Mouse (Mus musculus) lung, adult 18-20 months (tissue): ENCODE data around the gene Tmprss12.
A peak's percentile ranks its signal among the peaks of the same experiment; 100 is the strongest.

ENCODE experiments used
- DNase-seq, 2 experiments: peaks; one replicate each; pipeline ENCODE4 v3.0.0; 2022; ENCODE audit warnings: mixed read lengths in 2 of 2

The Tmprss12 gene

GRCm38 (mm10) chr15:100274790-100275559 is 5.7 kb upstream of the Tmprss12 start:
- no peak for DNase-seq

- DNase-seq, result no peak
Observed at GRCm38 (mm10) chr15:100276403-100276802, 4.2 kb upstream of the Tmprss12 start.

- DNase-seq, result no peak
Observed at GRCm38 (mm10) chr15:100277586-100277985, 3.1 kb upstream of the Tmprss12 start.

GRCm38 (mm10) chr15:100288980-100289379 is 8.3 kb downstream of the Tmprss12 start:
- no peak for DNase-seq

GRCm38 (mm10) chr15:100290858-100291257 is 10.2 kb downstream of the Tmprss12 start:
- no peak for DNase-seq

- DNase-seq, result no peak
Observed at GRCm38 (mm10) chr15:100292326-100292725, 11.7 kb downstream of the Tmprss12 start.

GRCm38 (mm10) chr15:100297856-100298255 is 17.2 kb downstream of the Tmprss12 start:
- no peak for DNase-seq

- DNase-seq, result no peak
Observed at GRCm38 (mm10) chr15:100300499-100300898, 19.9 kb downstream of the Tmprss12 start.

- peak; percentile 54 to 60 for DNase-seq
Observed at GRCm38 (mm10) chr15:100301556-100301955, 20.9 kb downstream of the Tmprss12 start.

- DNase-seq, result no peak
Observed at GRCm38 (mm10) chr15:100303428-100304018, 22.9 kb downstream of the Tmprss12 start.

- peak; percentile 87 to 90 for DNase-seq
Observed at GRCm38 (mm10) chr15:100304019-100304991, 23.7 kb downstream of the Tmprss12 start, which contains the start of gene Mettl7a1. Gene Mettl7a1, plus strand, starts transcription at chr15:100304140.

GRCm38 (mm10) chr15:100306201-100306600 is 25.6 kb downstream of the Tmprss12 start:
- DNase-seq, result no peak

- DNase-seq, result peak; percentile 46 to 58
Observed at GRCm38 (mm10) chr15:100307438-100308096, 26.9 kb downstream of the Tmprss12 start.

- DNase-seq, result no peak
Observed at GRCm38 (mm10) chr15:100312346-100312745, 31.7 kb downstream of the Tmprss12 start.

- DNase-seq, result no peak
Observed at GRCm38 (mm10) chr15:100314448-100315145, 34.0 kb downstream of the Tmprss12 start.

GRCm38 (mm10) chr15:100318014-100318671 is 37.5 kb downstream of the Tmprss12 start:
- peak; percentile 77 to 85 for DNase-seq

GRCm38 (mm10) chr15:100319884-100320283 is 39.2 kb downstream of the Tmprss12 start:
- DNase-seq, result no peak

- peak in 1 of 2 experiments; percentile 48 for DNase-seq
Observed at GRCm38 (mm10) chr15:100320295-100320905, 39.8 kb downstream of the Tmprss12 start.

GRCm38 (mm10) chr15:100321134-100321533 is 40.5 kb downstream of the Tmprss12 start:
- DNase-seq, result peak; percentile 86 to 91

GRCm38 (mm10) chr15:100324021-100324591 is 43.5 kb downstream of the Tmprss12 start:
- no peak for DNase-seq
